Mouse (Mus musculus) T-cell, adult 66 days (primary cell): Measurements from ENCODE around the gene Adgra1. TPM values are rescaled to one million over a fixed set of nuclear protein-coding genes. Genes with fewer than 3 reads are reported as not detected.

ENCODE experiments used
- total RNA-seq, 2 experiments: library from RNA; stranded (reverse); gene quantifications; 3 replicates in 1 of 2; 4 replicates in 1 of 2; pipeline ENCODE4 v1.2.4; 2023

Adgra1 gene
- not detected for total RNA-seq

GRCm38 (mm10) chr7:139834036-139834435 is at the start of gene Adgra1:
Gene Adgra1 (plus strand): TSS chr7:139834174.

GRCm38 (mm10) chr7:139894655-139895557 is 60.9 kb downstream of the Adgra1 start, which contains the start of gene Kndc1:
Gene Kndc1 (plus strand): TSS chr7:139894696.

Other genes starting within 250 kb of the Adgra1 start
- gene Cfap46, start 150.4 kb upstream of the Adgra1 start, total RNA-seq: not detected
- not detected for gene Kndc1, start 60.5 kb downstream of the Adgra1 start, total RNA-seq
- 1 to 10 TPM; 1.2 to 1.6 TPM for gene Utf1, start 109.6 kb downstream of the Adgra1 start, total RNA-seq
- not detected for gene 6430531B16Rik, start 144.6 kb downstream of the Adgra1 start, total RNA-seq
- 1 to 10 TPM; 5.3 to 6.2 TPM for gene Adam8, start 158.4 kb downstream of the Adgra1 start, total RNA-seq
- gene Zfp511, start 202.2 kb downstream of the Adgra1 start, total RNA-seq: 10 to 100 TPM; 34.5 to 36.2 TPM
- gene Tubgcp2, start 202.5 kb downstream of the Adgra1 start, total RNA-seq: 10 to 100 TPM; 35.2 to 37.0 TPM
- not detected for gene Msx3, start 214.9 kb downstream of the Adgra1 start, total RNA-seq
- gene Caly, start 248.4 kb downstream of the Adgra1 start, total RNA-seq: not detected